Mouse (Mus musculus) lung, adult 2 months (tissue): ENCODE measurements around the gene Ncoa5. TPM values are rescaled to one million over a fixed set of nuclear protein-coding genes. Genes with fewer than 3 reads are reported as not detected.

Source experiments
- DNase-seq: peaks from one replicate; pipeline ENCODE4 v3.0.0; 2022
- H3K4me1 ChIP-seq: fragments of 200-500 bp; 2 replicates; pipeline ENCODE4 v1.6.1; 2011; ENCODE audit warnings: low read length; ENCODE audit not compliant: control insufficient read depth, insufficient read depth
- H3K4me3 ChIP-seq: fragments of 200-500 bp; replicated peaks from 2 replicates; pipeline ENCODE3; 2011; ENCODE audit warnings: low read depth, mild to moderate bottlenecking, control low read depth, low read length; ENCODE audit errors: extremely low read depth
- CTCF ChIP-seq: fragments of 200-500 bp; IDR thresholded peaks from 2 replicates; pipeline ENCODE4 v1.5.1; 2011; ENCODE audit warnings: mild to moderate bottlenecking, low read length, control low read depth; ENCODE audit not compliant: insufficient read depth
- POLR2A ChIP-seq: fragments of 200-500 bp; IDR thresholded peaks from 2 replicates; pipeline ENCODE4 v1.6.1; 2011; ENCODE audit warnings: low read depth, mild to moderate bottlenecking, control low read depth, low read length, borderline replicate concordance; ENCODE audit errors: extremely low read depth
- WGBS: fragments of 180-500 bp; shearing (Covaris S2); methylation state at CpG from one replicate; pipeline ENCODE4 v1.1.7; 2018; 5-methylcytosine and 5-hydroxymethylcytosine counted together
- polyA plus RNA-seq: library from polyadenylated mRNA; depleted of rRNA; stranded (reverse); fragments of >200 nt; gene quantifications from 2 replicates; pipeline ENCODE4 v1.2.3, GENCODE M21; 2012

Gene Ncoa5
- polyA plus RNA-seq, 1 experiment = 29.1 TPM

DNA sequence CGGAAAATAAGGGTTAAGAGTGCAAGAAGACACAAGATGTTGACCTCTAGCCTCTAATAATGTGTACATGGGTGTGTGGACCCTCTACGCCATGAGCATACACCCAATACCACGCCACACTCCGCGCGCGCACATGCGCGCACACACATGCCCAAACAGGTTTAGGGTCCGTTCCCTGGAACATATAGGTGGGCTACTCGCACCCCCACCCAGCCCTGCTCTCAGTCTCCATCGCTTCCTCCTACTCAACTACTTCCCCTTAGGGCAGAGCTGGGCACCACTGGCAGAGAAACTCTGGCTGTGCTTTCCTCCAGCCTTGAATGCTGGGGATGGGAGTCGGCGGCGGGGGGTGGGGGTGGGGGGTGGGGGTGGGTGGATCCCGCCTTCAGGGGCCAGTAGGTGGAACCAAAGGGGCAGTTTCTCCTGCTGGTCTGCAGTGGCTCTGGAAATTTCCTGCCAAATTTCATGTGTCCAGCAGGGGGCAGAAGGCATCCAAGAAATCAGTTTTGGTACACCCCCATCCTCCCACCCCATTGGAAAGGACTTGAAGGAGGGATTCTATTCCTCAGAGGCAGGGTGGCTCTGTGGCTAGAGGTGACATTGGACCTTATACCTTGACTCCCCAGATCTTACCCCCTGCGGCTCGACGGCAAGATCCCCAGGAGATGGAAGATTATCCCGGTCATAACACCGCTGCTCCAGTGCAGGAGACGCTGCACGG lies 35.6 kb upstream of the Ncoa5 start:
- 35% methylated on average over 22 of the region's 23 CpGs for WGBS
- Histone ChIP-seq H3K4me1 (no peaks in the 10 kb centered on the region), H3K4me3 (no peak overlapping the region)
- DNase-seq = peak; percentile 47
- TF ChIP-seq CTCF = peak; percentile 58
- TF ChIP-seq POLR2A = no peak

DNA sequence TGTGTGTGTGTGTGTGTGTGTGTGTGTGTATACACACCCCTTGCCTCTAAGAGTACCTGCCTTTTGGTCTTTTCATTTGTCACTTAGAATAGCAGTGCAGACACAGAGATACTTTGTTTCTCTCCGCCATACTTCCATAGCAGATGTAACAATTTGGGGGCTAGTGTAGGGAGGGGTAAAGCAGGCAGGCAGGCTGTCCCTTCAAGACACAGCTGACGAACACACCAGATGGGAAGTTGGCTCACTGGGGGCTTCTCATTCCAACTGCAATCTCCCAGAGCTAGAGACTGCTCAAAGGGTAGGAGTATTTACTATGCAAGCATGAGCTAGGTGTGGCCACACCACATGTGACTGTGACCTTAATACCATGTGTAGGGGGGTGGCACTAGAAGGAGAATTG lies 34.1 kb upstream of the Ncoa5 start:
- Histone ChIP-seq H3K4me3 (no peak overlapping the region), H3K4me1 (no peaks in the 10 kb centered on the region)
- 76% methylated on average over 2 of the region's 2 CpGs for WGBS
- TF ChIP-seq POLR2A (no peak), CTCF (no peak)
- DNase-seq = no peak

DNA sequence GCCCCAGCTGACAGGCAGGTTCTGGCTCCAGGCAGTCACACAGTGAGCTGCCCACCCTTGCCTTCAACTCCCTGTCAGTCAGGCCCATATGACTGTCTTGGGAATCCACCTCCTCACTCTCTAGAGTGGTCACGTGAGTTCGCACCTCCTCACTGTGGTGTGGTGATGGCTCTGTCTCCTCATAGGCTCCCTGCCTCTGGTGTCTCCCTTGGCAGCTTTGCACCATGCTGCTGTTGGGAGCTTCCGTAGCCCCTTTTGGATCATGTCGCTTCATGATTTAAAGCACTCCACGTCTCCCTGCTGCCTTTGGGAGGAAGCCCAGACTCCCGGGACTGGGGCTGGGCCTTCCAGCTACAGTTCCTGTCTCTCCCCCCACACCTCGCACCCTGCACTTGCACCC lies 29.8 kb upstream of the Ncoa5 start:
- WGBS = 58% methylated on average over 7 of the region's 7 CpGs

DNA sequence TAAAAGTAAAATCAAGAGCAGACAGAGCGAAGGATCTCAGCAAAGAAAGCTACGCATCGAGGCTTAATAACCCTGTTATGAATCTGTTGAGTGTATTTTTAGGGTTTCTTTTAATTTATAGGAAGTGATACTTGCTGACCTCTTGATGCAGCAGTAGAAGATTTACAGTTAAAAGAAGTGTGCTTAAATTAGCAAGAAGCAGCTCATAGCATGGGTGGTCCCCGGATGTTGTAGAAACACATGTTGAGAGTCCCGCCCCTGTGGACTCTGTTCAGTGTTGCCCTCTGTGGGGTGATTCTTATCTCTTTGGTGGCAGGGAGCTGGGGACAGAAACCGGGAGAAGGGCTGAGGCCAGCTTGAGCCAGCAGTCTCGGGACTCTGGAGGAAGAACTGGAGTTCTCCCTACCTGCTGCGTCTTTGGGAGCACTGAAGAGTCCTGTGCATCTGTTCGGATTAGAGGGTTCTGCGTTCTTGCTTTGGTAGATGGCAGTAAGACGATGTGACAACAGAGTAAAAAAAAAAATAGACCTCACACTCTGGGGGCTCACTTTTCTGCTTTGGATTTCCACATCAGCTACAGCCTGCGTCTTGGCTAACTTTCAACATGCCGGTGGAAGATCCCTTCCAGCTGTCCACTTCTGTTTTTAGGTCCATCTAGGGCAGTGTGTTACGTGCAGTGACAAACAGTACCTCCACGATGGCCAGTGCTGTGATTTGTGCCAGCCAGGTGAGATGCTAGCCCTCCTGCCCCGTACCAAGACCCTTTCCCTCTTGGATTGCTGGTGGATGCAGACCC lies 27.2 kb upstream of the Ncoa5 start:
- DNase-seq = no peak
- 53% methylated on average over 16 of the region's 16 CpGs for WGBS
- TF ChIP-seq POLR2A (no peak), CTCF (no peak)
- H3K4me1 ChIP-seq = peaks cover under 1% of the 10 kb centered on the region; the same call in 1 of the 2 replicates
- no peak overlapping the region for H3K4me3 ChIP-seq

More for the DNA sequence above, 29.8 kb upstream of the Ncoa5 start:
- no peak for TF ChIP-seq CTCF
- TF ChIP-seq POLR2A = no peak
- Histone ChIP-seq H3K4me1 (no peaks in the 10 kb centered on the region), H3K4me3 (no peak overlapping the region)
- no peak for DNase-seq

DNA sequence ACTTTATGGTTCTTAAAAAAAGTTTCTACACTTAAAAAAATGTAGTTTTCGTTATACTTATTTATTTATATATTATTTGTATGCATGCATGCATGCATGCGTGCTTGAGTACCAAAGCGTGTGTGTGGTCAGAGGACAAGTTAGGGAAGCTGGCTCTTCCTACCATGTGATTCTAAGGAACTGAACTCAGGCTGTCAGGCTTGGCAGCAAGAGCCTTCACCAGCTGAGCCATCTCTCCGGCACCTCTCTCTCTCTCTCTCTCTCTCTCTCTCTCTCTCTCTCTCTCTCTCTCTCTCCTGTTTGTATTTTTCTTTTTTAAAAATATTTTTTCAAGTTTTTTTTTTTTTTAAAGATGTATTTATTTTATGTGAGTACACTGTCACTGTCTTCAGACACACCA lies 25.3 kb upstream of the Ncoa5 start:
- H3K4me1 ChIP-seq = peaks cover 4% of the 10 kb centered on the region
- 78% methylated on average over 4 of the region's 4 CpGs for WGBS
- DNase-seq = no peak
- TF ChIP-seq POLR2A (no peak), CTCF (no peak)
- H3K4me3 ChIP-seq = no peak overlapping the region

DNA sequence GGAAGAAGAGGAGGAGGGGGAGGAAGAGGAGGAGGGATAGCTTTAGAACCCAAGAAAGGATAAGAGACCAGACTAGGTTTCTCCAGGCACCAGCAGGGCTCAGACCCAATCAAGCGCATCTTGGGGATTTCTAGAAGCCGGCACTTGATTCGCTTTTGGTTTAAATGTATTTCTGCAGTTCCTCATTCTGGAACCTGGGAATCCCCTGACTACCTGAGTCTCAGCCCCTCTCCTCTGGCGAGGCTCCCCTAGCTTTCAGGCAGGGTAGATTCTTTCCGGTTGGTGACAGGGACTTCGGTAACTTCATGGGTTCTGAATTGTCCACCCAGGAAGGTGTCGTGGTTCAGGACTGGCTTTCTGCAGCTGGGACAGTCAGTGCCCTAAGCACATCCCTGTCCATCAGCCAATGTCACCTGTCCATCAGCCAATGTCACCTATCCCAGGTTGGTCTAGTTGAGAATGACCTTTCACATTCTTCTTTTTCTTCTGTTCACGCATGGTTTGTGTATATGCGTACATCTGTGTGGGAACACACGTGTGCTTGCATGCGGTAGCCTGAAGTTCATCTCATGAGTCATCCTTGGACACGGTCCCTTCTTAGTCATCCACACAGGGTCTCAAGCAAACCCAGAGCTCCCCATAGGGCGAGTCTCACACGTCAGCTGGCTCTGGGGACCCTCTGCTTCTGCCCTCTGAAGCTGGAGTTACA lies 21.9 kb upstream of the Ncoa5 start:
- 62% methylated on average over 14 of the region's 14 CpGs for WGBS
- peak overlapping the region; percentile 72 for H3K4me3 ChIP-seq
- TF ChIP-seq CTCF (no peak), POLR2A (no peak)
- H3K4me1 ChIP-seq = peaks cover 4% of the 10 kb centered on the region
- no peak for DNase-seq

DNA sequence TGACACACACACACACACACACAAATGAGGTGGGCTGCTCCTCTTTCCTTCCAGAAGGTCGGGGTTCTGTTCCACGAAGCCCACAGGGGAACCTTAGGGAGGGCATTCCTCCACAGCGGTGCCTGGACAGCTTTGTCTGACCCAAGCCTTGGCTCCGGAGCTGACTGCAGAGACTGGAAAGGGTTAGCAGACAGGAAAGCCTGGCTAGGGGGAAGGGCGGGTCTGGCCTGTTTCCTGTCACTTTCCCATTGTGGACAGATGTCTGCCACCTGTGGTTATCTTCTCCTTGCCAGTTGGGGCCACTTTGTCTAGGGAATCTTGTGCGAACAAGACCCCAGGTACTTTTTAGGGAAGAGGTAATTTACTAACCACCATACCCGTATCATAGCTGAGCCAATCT lies 21.2 kb upstream of the Ncoa5 start:
- peak; percentile 20 for DNase-seq
- H3K4me1 ChIP-seq = peaks cover 4% of the 10 kb centered on the region
- 4% methylated on average over 7 of the region's 7 CpGs for WGBS
- peak overlapping the region; percentile 72 for H3K4me3 ChIP-seq
- TF ChIP-seq POLR2A (no peak), CTCF (no peak)

DNA sequence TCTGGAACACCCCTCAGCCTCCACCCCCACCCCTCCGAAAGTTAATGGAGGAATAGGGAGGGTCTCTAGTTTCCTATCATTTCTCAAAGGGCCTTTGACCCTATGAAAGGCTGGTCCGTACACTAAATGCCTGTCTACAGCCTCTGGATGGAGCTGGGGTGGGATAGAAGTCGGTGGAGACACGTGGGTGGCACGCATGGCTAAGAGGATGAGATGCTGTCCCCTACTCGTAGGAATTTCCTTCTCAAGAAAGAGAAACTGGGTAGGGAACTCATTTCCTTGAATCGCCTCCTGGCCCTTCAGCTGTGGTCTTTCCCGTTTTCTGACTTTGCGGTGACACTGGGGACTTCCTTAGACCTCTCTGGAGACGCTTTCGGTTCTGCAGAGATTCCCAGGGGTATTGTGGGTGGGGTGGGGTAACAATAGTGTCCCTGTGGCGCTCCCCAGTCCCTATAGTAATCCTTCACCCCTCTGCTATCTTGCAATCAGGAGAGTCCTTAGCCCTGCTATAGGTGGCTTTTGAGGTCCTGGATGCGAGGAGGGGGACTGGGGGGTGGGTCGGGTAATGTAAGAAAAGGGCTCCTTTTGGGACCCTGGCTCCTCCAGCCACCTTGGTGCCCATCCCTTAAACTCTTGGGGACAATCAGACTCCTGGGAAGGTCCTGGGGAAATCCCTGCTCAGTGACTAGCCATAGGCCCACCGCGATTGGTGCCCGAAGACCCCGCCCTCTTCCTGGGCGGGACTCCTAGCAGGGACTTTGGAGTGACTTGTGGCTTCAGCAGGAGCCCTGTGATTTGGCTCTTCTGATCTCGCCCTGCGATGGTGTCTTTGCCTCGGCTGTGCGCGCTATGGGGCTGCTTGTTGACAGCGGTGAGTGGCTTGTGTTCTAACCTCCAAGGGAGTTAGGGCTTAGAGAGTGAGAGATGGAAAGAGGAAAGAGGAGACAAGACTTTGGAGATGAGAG lies 20.5 kb upstream of the Ncoa5 start, which contains the start of gene Cd40:
Gene Cd40, plus strand, starts transcription at position 740 of the 965 bp plus-strand sequence.
- TF ChIP-seq POLR2A (peak; percentile 93; the same call in 1 of the 2 replicates), CTCF (no peak)
- peak; percentile 56 for DNase-seq

DNA sequence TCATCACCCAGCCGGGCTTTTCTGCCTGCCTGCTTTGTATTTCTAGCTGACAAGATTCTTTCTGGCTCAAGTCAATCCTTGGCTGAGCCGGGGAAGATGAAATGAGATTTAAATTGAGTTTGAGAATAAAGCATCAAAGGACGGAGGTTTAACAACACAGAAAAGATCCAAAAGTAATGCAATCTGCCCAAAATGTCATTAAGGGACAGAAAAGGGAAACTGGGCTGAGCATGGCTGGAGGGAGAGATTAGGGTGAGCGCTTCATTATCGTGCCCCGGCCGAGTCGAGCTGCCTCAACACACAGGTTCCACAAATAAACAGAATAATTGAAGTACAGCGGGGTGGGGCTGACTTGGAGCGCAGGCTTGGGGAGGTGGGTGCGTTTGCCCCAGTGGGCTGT lies 16.9 kb upstream of the Ncoa5 start:
- H3K4me3 ChIP-seq = no peak overlapping the region
- WGBS = 25% methylated on average over 11 of the region's 11 CpGs
- TF ChIP-seq POLR2A = no peak
- TF ChIP-seq CTCF = no peak
- H3K4me1 ChIP-seq = peaks cover under 1% of the 10 kb centered on the region; the same call in 1 of the 2 replicates
- no peak for DNase-seq

More for the DNA sequence above, 20.5 kb upstream of the Ncoa5 start, which contains the start of gene Cd40:
- H3K4me3 ChIP-seq = peak within 1 kb of the TSS; percentile 72
- 7% methylated on average over 25 of the region's 25 CpGs for WGBS
- peaks cover 4% of the 10 kb centered on the region for H3K4me1 ChIP-seq
